Mouse (Mus musculus) adrenal gland, postnatal 36 days (tissue): Measurements from ENCODE around the gene Phactr2. TPM values are rescaled to one million over a fixed set of nuclear protein-coding genes. Genes with fewer than 3 reads are reported as not detected.

Experiments used
- DNase-seq, 2 experiments: peaks; one replicate each; pipeline ENCODE4 v3.0.0; 2021; ENCODE audit warnings: mixed read lengths in 1 of 2
- total RNA-seq, 2 experiments: library from RNA; stranded (reverse); gene quantifications; 2 replicates each; pipeline ENCODE4 v1.2.3; 2021

Gene Phactr2
- total RNA-seq, 2 experiments from 2014 or later = 22.9 to 30.1 TPM

DNA sequence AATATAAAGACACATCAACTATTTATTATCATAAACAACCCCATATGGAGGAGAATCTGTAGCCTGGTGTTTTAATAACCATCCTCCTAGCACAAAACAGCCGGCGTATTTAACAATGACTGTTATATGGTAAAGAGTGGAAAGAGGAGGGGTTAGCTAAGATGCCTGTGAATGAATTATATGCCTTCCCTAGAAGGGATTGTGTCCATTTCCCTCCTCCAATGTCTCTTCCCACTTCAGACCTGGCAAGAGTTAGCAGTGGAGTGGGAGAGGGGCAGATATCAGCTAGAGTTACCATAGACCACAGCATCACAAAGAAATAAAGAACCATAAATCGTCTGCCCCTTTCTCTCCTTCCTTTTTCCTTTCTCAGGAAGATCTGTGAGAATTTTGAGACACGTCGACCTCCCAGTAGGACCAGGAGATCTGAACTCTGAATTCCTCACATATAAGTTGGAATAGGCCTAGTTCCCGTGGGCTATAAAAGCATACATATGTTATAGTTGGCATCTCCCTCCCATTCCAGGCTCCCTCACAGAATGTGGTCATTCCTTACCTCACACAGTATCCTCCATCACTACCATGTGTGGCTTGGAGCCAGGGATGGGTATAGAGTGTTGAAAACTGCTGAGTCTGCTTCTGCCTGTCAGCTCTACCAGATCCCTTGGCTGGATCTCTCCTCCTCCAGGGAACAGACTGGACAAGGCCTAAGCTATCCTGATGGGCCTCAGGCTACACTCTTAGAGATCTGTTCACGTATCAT lies 25.7 kb downstream of the Phactr2 start:
- no peak for DNase-seq

DNA sequence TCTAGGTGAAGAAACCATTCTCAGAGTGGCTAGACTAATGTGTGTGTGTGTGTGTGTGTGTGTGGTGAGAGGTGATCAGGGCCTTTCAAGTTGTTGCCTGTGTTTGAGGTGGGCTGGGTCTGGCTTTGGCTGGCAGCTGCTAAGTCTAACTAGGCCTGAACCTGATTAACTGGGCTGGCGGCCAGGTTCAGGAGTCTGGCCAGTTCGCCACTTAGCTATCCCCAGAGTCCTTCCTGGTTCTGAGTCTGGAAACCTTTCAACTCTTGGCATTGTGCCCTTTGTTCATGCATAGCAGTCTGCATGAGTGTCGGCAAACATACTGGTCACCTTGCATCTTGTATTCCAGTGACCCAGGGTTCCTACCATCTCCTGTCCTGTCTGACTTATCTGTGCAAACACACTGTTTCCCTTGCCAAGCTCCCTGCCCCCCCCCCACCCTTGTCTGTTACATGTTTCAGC lies 27.4 kb downstream of the Phactr2 start:
- peak; percentile 31 to 65 for DNase-seq

DNA sequence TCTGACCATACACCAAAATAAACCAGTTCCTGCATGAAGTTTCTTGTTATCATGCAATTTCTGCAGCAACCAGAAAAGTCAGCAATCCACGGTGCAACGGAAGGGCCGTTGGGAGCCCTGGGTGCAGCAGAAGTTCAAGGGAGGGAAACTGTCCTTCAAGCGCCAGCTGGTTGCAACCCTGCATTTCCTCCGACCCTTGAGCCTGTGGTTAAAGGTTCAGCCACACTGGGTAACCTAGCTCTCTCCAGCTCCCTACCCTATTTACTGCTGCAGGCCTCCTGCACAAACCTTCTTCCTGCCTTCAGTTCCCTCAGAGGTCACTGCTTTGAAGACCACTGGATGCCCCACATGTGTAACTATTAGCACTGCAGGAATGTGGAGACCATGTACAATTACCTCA lies 30.0 kb downstream of the Phactr2 start:
- DNase-seq = no peak

DNA sequence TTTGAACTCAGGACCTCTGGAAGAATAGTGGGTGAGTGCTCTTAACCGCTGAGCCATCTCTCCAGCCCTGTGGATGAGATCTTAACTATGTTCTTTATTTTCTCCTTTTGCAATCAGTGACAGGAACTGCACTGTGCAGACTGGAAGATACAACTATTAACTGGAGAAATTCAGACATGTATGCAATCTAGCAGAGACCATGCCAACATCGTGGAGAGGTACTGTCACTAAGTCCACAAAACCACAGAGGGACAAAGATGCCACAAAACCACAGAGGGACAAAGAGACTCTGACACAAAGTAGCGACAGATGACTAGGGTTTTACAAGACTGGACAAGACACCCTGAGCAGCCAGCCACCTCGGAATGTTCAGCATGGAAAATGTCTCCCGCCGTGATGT lies 30.6 kb downstream of the Phactr2 start:
- no peak for DNase-seq

DNA sequence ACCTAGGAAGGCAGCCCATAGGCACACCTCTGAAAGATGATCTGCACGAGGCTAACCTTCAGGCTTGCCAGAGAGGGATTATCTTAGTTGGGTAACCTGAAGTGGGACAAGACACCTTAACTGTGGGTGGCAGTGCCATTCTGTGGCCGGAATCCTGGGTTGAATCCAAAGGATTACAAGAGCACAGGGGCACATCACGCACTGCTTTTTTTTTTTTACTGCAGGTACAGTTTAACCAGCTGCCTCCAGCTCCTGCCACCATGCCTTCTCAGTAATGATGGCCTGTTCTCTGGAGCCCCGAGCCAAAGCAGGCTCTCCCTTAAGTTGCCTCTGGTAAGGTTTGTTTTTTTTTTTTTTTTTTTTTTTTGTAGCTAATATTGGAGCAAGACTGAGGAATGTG lies 33.9 kb downstream of the Phactr2 start:
- DNase-seq = no peak

DNA sequence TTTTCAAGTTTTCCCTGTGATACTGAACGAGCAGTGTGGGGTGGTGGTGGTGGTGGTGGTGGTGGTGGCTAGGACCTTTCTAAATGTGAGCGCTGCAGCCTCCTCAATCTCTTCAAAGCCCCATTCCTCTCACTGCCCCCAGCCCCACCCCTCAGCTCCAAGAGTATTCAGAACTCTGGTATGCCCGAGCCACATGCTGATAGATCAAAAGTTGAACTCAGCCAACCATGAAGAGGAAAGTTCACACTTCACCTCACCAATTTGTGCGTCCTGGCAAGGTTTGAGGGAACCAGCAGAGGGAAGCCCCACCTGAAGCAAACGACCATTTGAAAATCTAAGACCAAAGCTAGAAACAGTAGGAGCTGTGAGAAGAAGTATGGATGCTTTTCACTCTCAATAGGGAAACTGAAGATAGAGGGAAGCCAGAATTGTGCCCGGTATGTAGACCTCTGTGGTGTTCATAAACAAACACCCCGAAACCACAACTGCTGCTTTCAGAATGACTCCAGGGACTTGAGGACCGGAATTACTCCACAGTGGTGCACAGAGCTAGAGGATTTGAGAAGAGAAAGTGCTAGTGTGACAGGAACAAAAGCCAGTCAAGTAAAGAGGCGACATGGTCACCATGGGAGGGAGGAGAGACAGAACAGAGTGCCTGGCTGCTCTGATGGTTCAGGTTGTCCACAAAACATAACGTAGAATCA lies 35.9 kb downstream of the Phactr2 start:
- no peak for DNase-seq

- no peak for DNase-seq
These were observed 37.2 kb downstream of the Phactr2 start for GRCm38 (mm10) chr10:13437011-13437410.

GRCm38 (mm10) chr10:13433016-13433415 lies 41.2 kb downstream of the Phactr2 start:
- DNase-seq = no peak

DNA sequence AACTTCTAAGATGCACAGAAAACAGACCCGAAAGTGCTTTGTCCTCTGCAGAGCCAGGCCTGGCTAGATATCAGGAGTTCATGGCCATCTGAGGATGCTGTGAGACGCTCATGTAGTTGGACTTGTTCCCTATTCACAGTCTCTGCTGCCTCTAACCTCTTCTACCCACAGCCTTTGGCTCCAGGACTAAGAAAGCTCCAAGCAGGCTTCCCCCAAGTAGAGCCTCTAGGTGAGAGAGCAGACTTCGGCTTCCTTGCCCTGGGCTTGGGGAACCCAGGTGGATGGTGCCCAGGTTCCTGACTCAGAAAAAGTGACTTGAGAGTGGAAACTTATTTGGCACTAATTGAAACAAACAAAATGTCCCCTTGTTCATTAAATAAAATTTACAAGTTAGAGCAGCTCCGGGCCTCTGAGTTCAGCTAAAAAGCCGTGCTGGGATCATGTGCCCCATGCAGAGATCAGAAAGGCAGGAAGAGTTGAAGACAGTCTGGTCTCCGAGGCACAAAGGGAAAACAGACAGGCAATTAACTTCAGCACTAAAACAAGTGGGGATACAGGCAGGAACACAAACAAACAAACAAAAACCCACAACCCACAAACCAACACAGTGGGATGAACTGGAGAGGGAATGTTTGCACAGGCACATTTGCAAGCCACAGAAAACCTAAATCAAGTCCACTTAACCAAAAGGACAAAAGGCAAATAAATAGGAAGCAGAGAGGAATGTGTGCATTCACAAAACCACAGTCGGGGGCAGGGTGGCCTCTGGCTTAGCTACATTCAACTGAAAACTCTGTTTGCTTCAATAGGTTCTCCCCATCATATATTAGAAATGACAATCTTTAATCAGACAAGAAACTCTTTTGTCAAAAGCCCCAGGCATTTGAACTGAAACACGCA lies 42.3 kb downstream of the Phactr2 start:
- DNase-seq = no peak

- peak; percentile 63 to 65 for DNase-seq
These were observed 44.4 kb downstream of the Phactr2 start for GRCm38 (mm10) chr10:13429766-13430165.

- DNase-seq = no peak
These were observed 45.0 kb downstream of the Phactr2 start for GRCm38 (mm10) chr10:13429240-13429639.

- no peak for DNase-seq
These were observed 45.7 kb downstream of the Phactr2 start for GRCm38 (mm10) chr10:13428536-13428935.

DNA sequence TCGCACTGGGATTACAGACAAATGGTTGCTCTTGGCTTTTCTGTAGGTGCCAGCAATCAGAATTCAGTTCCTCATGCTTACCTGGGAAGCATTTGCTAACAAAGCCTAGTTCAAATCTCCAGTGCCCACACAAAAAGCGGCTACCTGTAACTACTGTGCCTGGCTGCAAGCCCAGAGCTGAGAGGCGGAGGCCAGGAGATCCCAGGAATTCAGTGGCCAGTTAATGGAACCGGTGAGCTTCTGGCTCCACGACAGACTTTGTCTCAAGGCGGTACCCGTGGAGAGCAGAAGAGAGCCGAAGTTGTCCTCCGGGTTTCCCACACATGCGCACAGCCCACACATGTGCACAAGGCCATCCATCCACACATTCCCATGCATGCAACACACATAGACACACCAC lies 46.6 kb downstream of the Phactr2 start:
- DNase-seq = no peak

GRCm38 (mm10) chr10:13425198-13425597 lies 49.0 kb downstream of the Phactr2 start:
- DNase-seq = no peak

GRCm38 (mm10) chr10:13424508-13424907 lies 49.7 kb downstream of the Phactr2 start:
- DNase-seq = no peak

- DNase-seq = no peak
These were observed 50.2 kb downstream of the Phactr2 start for GRCm38 (mm10) chr10:13424015-13424414.

DNA sequence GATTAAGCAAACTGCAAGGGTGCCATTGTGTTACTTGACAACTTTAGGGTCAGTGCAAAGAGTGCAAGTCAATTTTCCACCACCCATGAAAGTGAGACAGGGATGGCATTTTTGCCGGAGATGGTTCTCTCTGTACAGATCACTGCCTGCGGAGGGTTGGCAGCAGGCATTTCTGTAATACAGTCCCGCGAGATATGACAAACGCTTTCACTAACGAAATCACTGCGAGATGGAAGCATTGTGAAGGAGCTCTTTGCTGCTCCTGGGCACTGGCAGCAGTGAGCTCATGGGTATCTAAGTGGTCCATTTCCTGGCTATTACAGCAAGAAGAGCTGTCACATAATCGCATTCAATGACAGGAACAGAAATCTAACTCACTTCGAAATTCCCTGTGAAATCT lies 52.1 kb downstream of the Phactr2 start:
- DNase-seq = no peak

GRCm38 (mm10) chr10:13419246-13419645 lies 55.0 kb downstream of the Phactr2 start:
- no peak for DNase-seq

- no peak for DNase-seq
These were observed 58.6 kb downstream of the Phactr2 start for GRCm38 (mm10) chr10:13415489-13416104.

DNA sequence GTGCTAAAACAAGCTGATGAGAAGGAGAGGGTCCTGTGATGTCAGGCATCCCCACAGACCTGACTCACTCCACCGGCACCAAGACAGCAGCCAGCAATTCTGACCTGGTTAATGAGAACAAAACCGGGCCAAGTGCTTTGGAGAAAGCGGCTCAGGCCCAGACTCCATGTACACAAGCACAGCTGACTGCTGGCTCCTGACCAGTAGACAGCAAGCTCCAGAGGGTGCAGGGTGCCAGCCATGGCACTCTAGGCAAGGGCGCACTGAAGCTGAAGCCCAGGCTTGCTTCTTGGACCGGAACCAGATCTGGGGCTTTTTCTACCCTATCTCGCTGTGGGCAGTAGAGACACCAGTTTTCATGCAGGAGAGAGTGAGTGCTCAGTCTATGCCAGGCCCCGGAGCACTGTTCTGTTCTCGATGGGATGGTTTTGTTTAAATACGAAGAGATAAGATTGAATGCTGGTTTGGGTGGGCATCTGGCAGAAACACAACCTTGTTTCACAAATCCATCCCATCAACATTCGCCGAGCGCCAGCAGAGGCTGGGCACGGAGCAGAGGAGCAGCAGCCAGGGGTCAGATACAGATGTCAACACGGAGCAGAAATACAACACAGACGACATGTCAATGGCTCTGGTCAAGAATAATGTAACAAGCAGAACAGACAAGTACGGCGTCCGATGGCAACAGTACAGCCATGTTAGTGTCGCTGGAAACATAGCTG lies 61.8 kb downstream of the Phactr2 start:
- DNase-seq = peak; percentile 3 to 16

- no peak for DNase-seq
These were observed 63.2 kb downstream of the Phactr2 start for GRCm38 (mm10) chr10:13411056-13411455.
